Mouse (Mus musculus): ENCODE results near the gene Tmed8.
A peak's percentile ranks its signal among the peaks of the same experiment; 100 is the strongest.

GRCm38 (mm10) chr12:87147395-87148089 lies 52.7 kb downstream of the Tmed8 start, which contains the start of gene Pomt2:
- TF ChIP-seq POLR2A (IDR thresholded peaks at IDR 0.05; ENCODE audit: borderline replicate concordance, extremely low read depth, low read depth, low read length) (peak; percentile 50; the same call in 1 of the 2 replicates), CTCF (IDR thresholded peaks at IDR 0.05; ENCODE audit: insufficient read depth, low read length) (no peak)

Measured in lung, adult 2 months (tissue).